Mouse (Mus musculus) gastrocnemius, adult 2 months (tissue): Measurements from ENCODE around the gene Smad3. TPM values are rescaled to one million over a fixed set of nuclear protein-coding genes. Genes with fewer than 3 reads are reported as not detected.

Experiments used
- DNase-seq: peaks from one replicate; pipeline ENCODE4 v3.0.0; 2022
- H3K27ac ChIP-seq: fragments of 200-600 bp; 2 replicates; pipeline ENCODE4 v1.8.1; 2022; ENCODE audit warnings: mild to moderate bottlenecking
- H3K4me3 ChIP-seq: fragments of 200-600 bp; 2 replicates; pipeline ENCODE4 v1.8.1; 2022; ENCODE audit warnings: mild to moderate bottlenecking, moderate library complexity
- CTCF ChIP-seq: fragments of 200-600 bp; IDR thresholded peaks from 2 replicates; pipeline ENCODE4 v1.8.1; 2022; ENCODE audit warnings: antibody characterized with exemption, mild to moderate bottlenecking, moderate library complexity
- intact Hi-C: fragments of 180-260 bp; cut with DNase I; formaldehyde crosslinking; loops from one replicate; pipeline ENCODE4 v1.15.1; 2025
- total RNA-seq, 2 experiments: library from RNA; stranded (reverse); gene quantifications; 2 replicates each; pipeline ENCODE4 v1.2.3; 2021

Smad3 gene
- total RNA-seq, 2 experiments from 2014 or later = 61.7 to 75.3 TPM

DNA sequence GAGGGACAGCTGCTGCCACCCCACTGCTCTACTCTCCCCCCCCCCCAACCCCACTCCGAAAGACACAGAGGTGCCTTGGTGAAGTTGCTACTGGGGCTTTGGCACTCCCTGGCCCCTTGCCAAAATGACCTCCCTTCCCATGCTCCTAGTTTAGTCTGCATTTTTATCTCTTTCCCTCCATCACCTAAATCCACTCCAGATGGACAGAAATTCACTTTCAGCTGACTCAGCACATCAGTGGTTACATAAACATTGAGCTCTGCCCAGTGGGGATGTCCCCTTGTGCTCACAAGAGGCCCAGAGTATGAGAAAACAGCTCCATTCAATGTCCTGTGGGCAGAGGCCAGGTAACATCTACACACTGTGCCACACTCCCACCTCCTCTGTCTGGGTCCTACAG, 102.7 kb downstream of the Smad3 start:
- Histone ChIP-seq H3K27ac (peak overlapping the region; percentile 87; the same call in 1 of the 2 replicates), H3K4me3 (no peak overlapping the region)
- DNase-seq = peak; percentile 24
- intact Hi-C loops = no loop called here
- no peak for TF ChIP-seq CTCF

DNA sequence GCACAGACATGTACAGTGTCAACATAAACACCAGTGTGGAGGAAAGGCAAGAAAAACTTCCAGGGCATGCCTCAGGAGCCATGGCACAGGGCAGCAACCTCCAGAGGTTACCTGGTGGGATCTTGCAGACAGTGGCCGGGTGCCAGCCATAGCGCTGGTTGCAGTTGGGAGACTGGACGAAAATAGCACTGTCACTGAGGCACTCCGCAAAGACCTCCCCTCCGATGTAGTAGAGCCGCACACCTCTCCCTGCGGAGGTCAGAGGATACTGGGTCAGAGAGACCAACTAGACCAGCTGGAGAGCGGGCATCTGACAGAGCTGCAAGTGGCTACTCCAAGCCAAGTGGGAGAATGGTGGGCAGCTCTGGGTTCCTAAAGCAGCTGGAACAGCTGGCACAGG, 103.2 kb downstream of the Smad3 start:
- DNase-seq = peak; percentile 37
- H3K4me3 ChIP-seq = no peak overlapping the region
- intact Hi-C loops = no loop called here
- TF ChIP-seq CTCF = no peak
- 0 out of 2 replicates have a peak overlapping the region, but pooled peaks have one; percentile 87 for H3K27ac ChIP-seq

DNA sequence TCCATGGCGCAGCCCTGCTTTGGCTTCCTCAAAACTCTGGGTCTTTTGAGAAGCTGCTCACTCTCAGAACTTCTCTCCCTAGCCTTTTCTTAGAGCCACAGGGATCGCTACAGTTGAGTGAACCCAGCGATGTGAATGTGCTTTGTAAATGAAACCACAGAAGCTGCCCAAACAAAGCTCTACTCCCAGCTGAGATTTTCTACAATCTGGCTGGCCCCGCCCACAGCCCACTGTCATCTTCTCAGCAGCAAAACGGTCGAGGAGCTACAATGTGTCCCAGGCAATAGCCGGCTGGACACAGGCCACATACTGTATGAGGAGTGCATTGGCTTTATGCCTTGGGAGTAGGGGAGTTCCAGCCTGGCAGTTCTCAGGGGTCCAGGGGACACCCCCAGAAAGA, 104.1 kb downstream of the Smad3 start:
- H3K4me3 ChIP-seq = no peak overlapping the region
- DNase-seq = peak; percentile 44
- peak overlapping the region; percentile 87 for H3K27ac ChIP-seq
- TF ChIP-seq CTCF = no peak
- intact Hi-C loops = no loop called here

DNA sequence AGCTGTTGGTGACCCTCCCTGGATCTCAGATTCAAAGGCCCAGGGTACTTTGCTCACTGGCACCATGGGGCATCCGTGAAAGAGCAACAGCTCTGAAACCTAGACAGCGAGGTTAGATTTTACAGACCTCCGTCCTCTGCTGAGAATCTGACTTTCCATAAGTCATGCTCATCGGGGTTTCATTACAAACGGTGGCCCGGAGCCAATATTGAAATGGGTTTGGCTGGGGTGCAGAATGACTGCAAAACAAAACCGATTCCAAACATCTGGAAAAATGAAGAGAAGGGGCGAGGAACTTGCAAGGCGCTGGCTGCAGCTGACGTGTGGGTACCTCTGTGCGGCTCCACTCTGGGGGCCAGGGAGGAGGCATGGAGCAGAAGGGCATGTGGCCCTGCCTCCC, 106.2 kb downstream of the Smad3 start:
- DNase-seq = peak; percentile 76
- Histone ChIP-seq H3K27ac (peak overlapping the region; percentile 87), H3K4me3 (no peak overlapping the region; the same call in 1 of the 2 replicates)
- TF ChIP-seq CTCF = no peak
- intact Hi-C loops = loop anchor here (2.0 kb wide), 1 partner anchor 107 kb away; no protein-coding TSS in a partner anchor

DNA sequence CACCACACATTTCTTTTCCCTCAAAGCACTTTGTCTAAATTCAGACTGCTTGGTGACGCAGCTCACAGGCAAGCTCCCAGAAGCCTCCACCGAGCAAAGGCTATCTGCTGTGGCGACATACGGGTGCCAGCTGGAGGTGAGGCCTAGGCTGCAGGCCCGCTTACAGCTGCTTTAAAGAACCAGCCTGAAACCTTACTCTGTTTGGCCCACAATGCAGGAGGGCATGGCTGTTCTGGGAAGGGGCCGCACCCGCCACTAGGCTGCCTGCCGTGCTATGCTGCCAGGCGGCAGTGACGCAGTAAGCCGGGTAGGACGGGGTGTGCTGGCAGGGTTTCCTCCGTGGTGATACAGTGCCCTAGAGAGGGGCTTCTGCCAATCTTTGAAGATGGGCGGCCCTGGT, 106.9 kb downstream of the Smad3 start:
- intact Hi-C loops = loop anchor here (2.0 kb wide), 1 partner anchor 108 kb away; no protein-coding TSS in a partner anchor
- peak; percentile 92 for DNase-seq
- peak overlapping the region; percentile 87 for H3K27ac ChIP-seq
- 0 out of 2 replicates have a peak, but pooled peaks have one; percentile 22 for TF ChIP-seq CTCF
- H3K4me3 ChIP-seq = no peak overlapping the region; the same call in 1 of the 2 replicates

DNA sequence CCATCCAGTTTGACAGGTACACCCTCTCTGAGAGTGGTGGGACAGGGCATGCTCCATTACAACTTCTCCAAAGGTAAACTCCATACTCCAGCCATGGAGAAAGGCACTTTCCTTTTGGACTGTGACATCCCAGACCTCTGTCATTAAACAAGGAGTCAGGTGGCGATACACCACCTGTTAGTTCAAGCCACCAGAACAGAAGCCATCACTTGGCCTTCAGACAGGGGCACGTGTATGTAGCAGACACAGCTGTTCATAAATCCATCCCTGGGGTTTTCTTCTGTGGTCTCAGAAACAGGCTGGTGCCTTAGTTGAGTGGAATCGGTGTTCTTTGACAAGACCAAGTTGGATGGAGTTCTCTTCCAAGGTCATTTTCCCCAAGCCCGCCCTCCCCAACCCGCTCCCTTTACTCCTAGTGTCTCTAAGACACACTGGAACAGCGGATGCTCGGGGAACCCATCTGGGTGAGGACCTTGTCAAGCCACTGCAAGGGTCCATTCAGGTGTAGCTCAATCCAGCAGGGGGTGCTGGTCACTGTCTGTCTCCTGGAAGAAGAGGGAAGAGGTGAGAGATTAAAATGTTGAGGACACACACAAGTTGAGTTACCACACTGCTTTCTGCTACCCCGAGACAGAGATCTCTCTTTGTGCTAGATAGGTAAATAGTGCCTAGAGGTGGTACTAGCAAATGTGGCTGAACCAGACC, 107.8 kb downstream of the Smad3 start:
- intact Hi-C loops = loop anchor here (2.0 kb wide), 1 partner anchor 109 kb away; no protein-coding TSS in a partner anchor
- Histone ChIP-seq H3K4me3 (peak overlapping the region; percentile 16; the same call in 1 of the 2 replicates), H3K27ac (peak overlapping the region; percentile 87)
- TF ChIP-seq CTCF = peak; percentile 62
- DNase-seq = peak; percentile 57

DNA sequence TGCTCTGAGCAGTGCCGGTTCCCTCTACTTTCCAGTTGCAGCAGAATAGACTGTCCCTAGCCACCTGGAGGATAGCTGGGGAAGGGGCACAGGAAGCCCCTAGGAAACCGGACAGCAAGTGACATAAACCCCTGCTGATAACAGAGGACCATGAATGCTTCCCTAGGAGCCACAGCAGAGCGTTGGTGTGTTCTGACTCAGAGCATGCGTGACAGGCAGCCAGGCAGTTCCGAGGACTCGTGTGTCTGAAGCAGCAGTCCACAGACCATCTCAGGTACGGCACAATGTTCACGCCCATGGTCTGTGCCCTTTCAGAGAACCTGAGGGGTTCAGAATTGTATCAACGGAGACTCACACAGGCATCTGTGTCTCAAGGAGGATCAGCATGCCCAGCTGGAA, 109.3 kb downstream of the Smad3 start:
- intact Hi-C loops = no loop called here
- peak; percentile 22 for DNase-seq
- TF ChIP-seq CTCF = no peak

DNA sequence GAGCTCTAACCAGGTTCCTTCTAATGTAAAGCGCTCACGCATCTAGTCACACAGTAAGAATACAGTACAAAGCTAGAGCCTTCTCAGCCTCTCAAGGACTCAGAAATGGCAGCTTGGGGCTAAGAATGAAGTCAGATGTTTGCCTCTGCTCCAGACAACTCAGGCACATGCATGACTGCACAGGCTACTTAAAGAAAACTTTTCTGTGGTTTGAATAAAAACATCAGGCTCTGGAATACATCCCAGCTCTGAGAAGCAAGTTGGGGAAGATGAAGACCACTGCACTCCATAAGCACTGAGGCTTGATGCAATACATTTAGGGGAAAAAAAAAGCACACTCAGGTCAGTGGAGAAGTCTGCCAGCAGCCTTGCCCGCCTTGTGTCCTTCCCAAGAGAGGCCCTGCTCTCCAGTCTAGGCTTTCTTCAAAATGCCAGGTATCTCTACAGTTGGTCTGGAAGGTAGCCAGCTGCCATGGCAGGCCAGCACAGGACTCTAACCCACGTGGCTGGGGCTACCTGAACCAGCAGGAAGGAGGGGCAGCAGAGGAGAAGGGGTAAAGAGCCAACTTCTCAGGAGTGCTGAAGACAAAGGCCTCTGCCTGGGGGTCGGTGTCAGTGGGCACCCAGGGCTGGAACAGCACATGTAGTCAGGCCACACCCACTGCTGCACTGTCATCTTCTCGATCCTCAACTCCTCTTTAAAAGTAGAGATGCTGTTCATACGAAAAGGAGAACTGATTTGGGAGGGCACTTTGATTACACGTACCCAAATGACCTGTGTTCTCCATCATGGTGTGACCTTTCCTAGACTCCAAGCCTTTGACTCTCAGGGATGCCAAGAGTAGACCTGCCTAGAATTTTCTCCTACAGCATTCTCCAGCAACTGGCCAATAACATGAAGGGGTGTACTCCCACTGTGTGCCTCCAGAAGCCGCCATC, 109.9 kb downstream of the Smad3 start:
- DNase-seq = peak; percentile 35
- H3K27ac ChIP-seq = peak overlapping the region; percentile 31; the same call in 1 of the 2 replicates
- no peak for TF ChIP-seq CTCF
- H3K4me3 ChIP-seq = no peak overlapping the region
- intact Hi-C loops = no loop called here

More for the DNA sequence above, 109.3 kb downstream of the Smad3 start:
- Histone ChIP-seq H3K27ac (no peak overlapping the region), H3K4me3 (no peak overlapping the region)

DNA sequence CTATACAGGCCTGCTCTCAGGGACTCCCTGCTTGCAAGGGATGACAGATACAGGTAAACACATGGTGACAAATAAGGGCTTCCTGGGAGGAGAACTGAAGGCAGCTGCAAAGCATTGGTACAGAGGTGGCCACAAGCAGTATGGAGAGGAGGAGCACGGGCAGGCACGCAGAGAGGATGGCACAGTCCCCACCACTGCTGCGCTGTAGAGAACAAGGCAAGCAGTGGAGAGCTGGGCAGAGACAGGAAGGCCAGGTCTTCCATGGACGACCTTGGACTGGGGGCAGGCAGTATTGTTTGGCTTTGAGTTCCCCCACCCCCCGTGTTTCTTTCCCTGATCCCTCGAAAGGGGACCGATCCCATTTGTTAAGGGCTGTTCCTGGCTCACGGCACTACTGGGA, 112.7 kb downstream of the Smad3 start:
- no peak for TF ChIP-seq CTCF
- intact Hi-C loops = no loop called here
- no peak overlapping the region for H3K27ac ChIP-seq
- no peak for DNase-seq
- H3K4me3 ChIP-seq = no peak overlapping the region

DNA sequence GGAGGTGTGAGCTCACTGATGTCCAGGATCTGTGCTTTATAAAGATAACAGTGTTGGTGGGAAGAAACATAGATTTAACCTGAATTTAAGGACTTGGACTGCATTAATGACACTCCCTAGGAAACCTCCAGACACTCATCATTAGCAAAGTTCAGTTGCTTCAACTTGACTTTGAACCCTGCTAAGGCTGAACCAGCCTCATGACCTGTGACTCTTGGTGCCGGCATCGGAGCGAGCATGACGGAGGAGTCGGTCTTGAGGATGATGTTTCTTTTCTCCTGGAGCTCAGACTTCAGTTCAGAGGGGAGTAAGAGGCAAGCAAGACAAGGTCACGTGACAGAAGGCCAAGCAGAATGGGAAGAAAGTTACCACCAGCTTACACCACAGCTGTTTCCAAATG, 113.8 kb downstream of the Smad3 start:
- intact Hi-C loops = no loop called here
- H3K4me3 ChIP-seq = no peak overlapping the region
- no peak for DNase-seq
- TF ChIP-seq CTCF = no peak
- H3K27ac ChIP-seq = no peak overlapping the region

DNA sequence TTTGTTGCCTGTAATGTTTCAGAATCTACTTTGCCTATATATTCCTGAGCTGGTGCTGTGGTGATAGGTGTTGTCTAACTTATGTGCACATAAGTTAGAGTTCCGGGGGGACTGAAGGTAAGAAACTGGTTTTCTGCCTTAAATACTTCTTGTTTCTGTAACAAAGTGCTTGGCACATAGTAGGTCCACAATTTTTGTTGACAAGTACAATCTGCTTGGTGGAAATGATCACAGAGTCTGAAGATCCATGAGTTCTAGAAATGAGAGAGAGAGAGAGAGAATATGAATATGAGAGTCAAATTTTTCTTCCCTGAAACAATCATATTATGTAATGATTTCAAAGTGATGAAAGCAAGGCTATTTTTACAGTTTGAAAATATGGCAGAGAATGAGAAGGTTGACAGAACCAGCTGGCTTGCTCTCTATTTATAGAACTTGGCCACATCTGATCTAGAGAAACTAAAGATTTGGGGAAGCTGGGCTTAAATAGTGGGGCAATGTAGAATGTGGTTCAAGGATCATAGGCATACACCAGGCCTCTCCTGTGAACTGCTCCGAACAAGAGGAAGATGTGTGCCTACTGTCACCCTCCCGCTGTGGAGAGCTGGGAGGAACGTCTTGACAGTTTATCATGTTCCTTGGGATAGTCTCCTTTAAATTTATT, 115.7 kb downstream of the Smad3 start:
- no peak overlapping the region for H3K4me3 ChIP-seq
- H3K27ac ChIP-seq = no peak overlapping the region
- no peak for DNase-seq
- no peak for TF ChIP-seq CTCF
- intact Hi-C loops = no loop called here

DNA sequence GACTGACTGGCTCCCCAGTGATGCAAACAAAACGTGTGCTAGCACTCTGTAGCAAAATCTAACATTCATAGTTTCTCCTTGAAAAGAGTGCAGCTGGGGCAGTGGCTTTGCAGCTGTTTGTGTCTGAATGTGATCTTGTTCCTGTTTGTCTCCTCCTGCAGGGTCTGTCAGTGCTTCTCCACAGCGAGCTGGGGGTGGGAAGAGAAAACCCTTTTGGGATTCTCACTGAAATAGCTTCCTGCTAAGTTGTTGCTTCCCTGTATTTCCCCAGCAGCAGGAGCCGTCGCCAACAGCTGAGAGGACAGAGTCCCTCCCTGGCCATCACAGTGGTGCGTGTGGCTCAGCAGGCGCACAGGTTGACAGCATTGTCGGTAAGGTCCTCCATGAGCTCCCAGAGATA, 121.7 kb downstream of the Smad3 start:
- no peak for TF ChIP-seq CTCF
- intact Hi-C loops = no loop called here
- no peak overlapping the region for H3K4me3 ChIP-seq
- DNase-seq = no peak
- H3K27ac ChIP-seq = no peak overlapping the region
